Mouse (Mus musculus) left cerebral cortex, postnatal 25 days (tissue): ENCODE results near the gene Ankrd12. TPM values are rescaled to one million over a fixed set of nuclear protein-coding genes. Genes with fewer than 3 reads are reported as not detected.

Experiments used
- DNase-seq, 2 experiments: peaks; one replicate each; pipeline ENCODE4 v3.0.0; 2022; ENCODE audit warnings: low spot score in 2 of 2, mixed read lengths in 1 of 2
- intact Hi-C: fragments of 180-260 bp; cut with DNase I; formaldehyde crosslinking; loops from one replicate; pipeline ENCODE4 v1.15.1; 2025
- total RNA-seq, 2 experiments: library from RNA; stranded (reverse); gene quantifications; 2 replicates each; pipeline ENCODE4 v1.2.3; 2021

The Ankrd12 gene
- 100 to 1,000 TPM; 168 to 176 TPM for total RNA-seq

- DNase-seq, result peak; percentile 97 to 98
- intact Hi-C loops, result loop anchor here (1.0 kb wide), 1 partner anchor 24 kb away; the partner anchor contains the start of gene Ndufv2
These were observed at the start of gene Ankrd12 for GRCm38 (mm10) chr17:66076934-66077333. TSS of gene Ankrd12 (minus strand) at chr17:66077089.

DNA sequence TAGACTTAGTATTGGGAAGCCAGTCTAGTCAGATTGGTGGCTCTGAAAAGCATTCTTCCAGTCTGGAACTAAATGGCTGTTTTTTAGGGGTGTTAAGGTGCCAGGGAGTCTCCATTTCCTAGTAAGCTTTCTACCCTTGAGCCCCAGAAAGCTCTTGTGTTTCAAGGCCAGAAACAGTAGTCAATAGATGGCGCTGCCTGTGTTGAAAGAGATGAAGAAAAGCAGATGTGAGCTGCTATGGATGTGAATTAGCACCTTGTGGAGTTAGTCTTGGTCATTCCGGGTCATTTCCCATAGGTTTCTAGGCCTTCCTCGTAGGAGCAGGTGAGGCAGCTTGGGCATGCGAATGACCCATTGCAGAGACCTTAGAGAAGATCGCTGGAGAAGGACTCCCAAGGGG is 48.3 kb upstream of the Ankrd12 start:
- DNase-seq, result no peak
- intact Hi-C loops, result loop anchor here (10.0 kb wide), 1 partner anchor 370 kb away; no protein-coding TSS in a partner anchor

DNA sequence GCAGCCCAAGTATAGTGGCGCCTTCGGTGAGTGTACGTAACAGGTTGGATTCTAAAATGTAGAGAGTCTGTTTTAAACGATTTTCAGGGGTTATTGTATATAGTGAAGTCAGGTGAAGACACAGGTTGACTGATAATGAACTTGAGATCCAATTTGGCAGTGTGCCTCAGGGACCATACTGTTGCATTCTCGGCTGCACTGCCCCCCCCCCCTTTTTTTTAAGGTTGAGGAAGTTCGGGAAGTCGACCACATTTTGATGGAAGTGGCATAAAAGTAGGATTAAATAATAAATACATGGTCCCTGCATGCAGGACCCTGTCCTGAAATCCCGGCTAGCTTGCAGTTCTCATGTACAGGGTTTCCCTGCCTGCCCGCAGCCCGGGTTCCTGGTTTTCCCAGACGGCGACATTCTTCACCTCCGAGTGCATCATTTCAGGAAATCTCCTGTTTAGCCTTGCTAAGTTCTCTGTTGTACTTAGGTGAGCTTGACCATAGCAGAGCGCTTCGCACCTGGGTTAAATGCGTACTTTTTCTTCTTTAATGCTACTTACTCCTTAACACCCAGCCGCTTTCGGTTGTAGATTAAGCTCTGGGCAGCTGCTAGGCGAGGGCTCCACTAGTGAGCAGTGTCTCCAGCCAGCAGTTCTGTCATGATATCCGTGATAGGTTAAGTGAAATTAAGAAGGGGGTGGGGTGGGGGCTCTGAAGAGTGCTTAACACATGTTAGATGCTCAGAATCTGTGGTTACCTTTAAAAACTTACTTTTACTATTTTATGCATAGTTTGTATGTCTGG is 47.1 kb upstream of the Ankrd12 start:
- no peak for DNase-seq
- intact Hi-C loops, result loop anchor here (10.0 kb wide), 1 partner anchor 371 kb away; no protein-coding TSS in a partner anchor

GRCm38 (mm10) chr17:66123066-66123815 is 46.4 kb upstream of the Ankrd12 start, which contains the start of gene Ddx11:
TSS of gene Ddx11 (plus strand) at chr17:66123520.
- DNase-seq, result peak; percentile 91

GRCm38 (mm10) chr17:66120701-66121100 is 43.8 kb upstream of the Ankrd12 start:
- no peak for DNase-seq
- intact Hi-C loops, result loop anchor here (10.0 kb wide), 1 partner anchor 374 kb away; no protein-coding TSS in a partner anchor

More at GRCm38 (mm10) chr17:66123066-66123815, 46.4 kb upstream of the Ankrd12 start, which contains the start of gene Ddx11:
- intact Hi-C loops, result loop anchor here (10.0 kb wide), 1 partner anchor 372 kb away; no protein-coding TSS in a partner anchor

GRCm38 (mm10) chr17:66118991-66119390 is 42.1 kb upstream of the Ankrd12 start:
- intact Hi-C loops, result no loop called here
- DNase-seq, result no peak

DNA sequence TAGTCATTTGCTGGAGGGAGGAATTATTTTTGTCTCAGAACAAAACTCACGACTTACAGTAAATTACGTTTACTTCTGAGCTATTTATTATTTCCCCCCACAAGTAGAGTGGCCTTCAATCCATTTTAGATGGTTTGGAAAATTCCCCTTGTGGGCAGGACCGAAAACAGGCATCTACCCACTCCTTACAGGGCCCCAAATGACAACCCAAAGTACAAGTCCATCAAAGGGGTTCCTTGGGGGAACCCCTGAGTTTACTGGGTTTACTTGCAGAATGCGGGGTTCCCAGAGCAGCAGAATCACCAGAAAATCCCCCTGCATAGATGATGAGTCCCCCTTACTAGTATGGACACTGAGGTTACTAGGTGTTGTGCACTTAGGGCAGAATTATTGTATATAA is 35.3 kb upstream of the Ankrd12 start:
- no peak for DNase-seq
- intact Hi-C loops, result no loop called here

- intact Hi-C loops, result no loop called here
- DNase-seq, result peak; percentile 88 to 93
These were observed 34.6 kb upstream of the Ankrd12 start, which contains the start of gene Washc1 for GRCm38 (mm10) chr17:66111402-66111959. TSS of gene Washc1 (plus strand) at chr17:66111545.

GRCm38 (mm10) chr17:66110746-66111145 is 33.9 kb upstream of the Ankrd12 start:
- intact Hi-C loops, result no loop called here
- peak; percentile 17 to 34 for DNase-seq

DNA sequence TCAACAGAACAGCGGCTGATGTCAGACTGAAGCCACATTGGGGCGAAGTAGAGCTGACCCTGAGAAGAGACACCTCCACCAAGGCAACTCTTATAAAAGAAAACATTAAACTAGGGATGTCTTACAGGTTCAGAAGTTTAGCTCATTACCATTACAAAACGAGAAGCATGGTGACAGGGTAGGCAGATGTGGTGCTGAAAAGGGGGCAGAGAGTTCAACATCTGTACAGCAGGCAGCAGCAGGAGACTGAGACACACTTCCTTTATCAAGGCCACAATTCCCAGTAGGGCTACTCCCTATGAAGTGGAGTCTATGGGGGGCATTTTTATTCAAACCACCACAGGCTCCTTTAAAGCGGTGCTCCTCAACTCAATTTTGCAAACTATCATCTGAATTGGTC is 31.3 kb upstream of the Ankrd12 start:
- no peak for DNase-seq
- intact Hi-C loops, result no loop called here

GRCm38 (mm10) chr17:66107466-66107865 is 30.6 kb upstream of the Ankrd12 start:
- no peak for DNase-seq
- intact Hi-C loops, result no loop called here

- DNase-seq, result peak; percentile 34 to 37
- intact Hi-C loops, result no loop called here
These were observed 29.8 kb upstream of the Ankrd12 start for GRCm38 (mm10) chr17:66106601-66107267.

DNA sequence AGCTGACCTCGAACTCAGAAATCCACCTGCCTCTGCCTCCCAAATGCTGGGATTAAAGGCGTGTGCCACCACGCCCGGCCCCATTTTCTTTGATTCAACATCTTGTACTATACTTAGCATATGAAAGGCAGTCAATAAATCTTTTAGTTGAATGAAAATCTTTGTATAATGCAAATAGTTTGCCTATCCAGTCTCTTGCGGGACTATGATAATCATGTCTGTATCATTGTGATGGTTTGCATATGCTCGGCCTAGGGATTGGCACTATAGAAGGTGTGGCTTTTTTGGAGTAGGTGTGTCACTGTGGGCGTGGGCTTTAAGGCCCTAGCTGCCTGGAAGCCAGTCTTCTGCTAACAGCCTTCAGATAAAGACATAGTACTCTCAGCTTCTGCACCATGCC is 27.2 kb upstream of the Ankrd12 start:
- DNase-seq, result no peak

GRCm38 (mm10) chr17:66101380-66102330 is 24.8 kb upstream of the Ankrd12 start, which contains the start of gene Ndufv2:
TSS of gene Ndufv2 (minus strand) at chr17:66101559.
- intact Hi-C loops, result loop anchor here (1.0 to 5.0 kb wide), 3 partner anchors 24 to 239 kb away; partner anchors contain the start of genes Ankrd12 and Twsg1
- peak; percentile 92 to 95 for DNase-seq

More for the DNA sequence above, 27.2 kb upstream of the Ankrd12 start:
- intact Hi-C loops, result loop anchor here (5.0 kb wide), 2 partner anchors 152 to 242 kb away; partner anchors contain the start of gene Twsg1

DNA sequence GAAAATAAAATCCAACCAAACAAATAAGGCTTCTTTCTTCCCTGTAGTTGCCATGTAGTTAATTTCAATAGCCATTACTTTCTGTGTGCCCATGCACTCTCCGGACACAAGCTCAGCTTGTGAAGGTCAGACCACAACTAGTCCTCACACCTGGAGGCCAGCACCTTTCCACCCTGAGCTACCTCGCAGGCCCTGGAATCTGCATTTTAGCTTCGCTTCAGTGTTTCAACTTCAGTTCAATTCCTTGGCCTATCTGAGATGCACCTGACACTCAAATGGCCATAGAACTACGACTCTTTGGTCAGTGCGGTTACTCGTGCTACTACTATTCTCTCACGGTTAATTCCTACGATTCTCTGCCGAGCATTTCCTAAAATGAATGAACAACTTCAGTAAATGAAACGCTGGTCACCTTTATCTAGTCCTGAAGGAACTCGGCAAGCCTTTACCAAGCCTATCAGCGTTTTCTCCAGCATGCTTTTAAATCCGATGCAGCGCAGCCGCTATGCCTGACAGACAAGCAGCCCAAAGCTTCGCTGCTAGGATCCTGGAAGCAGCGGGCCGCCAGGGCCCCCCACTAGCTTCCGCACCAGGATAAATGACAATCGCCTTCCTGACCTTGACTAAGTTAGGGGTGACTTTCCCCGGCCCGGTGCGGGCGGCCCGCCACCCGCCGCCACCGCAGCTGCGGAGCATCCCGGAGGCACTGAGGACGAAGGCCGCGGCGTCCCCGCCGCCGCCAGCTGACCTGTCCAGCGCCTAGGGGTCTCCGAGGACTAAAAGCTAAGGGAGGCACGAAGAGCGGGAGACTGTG is 23.9 kb upstream of the Ankrd12 start:
- intact Hi-C loops, result loop anchor here (1.0 to 5.0 kb wide), 3 partner anchors 23 to 238 kb away; partner anchors contain the start of genes Ankrd12 and Twsg1
- peak in 1 of 2 experiments; percentile 29 for DNase-seq

DNA sequence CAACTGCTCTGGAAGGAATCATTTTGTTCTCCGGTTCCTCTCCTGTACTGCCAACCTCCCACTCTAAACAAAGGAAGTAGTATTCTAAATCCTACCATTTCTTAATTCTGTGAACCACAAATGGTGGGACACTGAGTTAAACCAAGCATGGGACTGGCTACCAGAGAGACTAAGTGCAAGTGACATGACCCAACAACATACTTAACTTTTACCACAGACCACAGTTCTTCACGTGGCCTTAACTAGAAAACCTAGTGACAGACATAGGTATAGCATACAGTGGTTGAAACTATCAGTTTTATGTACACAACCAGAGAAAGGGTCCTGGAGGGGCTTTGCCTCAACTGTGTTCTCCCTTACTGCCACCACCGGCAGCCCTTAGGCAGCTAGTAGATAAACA is 15.8 kb upstream of the Ankrd12 start:
- intact Hi-C loops, result no loop called here

DNA sequence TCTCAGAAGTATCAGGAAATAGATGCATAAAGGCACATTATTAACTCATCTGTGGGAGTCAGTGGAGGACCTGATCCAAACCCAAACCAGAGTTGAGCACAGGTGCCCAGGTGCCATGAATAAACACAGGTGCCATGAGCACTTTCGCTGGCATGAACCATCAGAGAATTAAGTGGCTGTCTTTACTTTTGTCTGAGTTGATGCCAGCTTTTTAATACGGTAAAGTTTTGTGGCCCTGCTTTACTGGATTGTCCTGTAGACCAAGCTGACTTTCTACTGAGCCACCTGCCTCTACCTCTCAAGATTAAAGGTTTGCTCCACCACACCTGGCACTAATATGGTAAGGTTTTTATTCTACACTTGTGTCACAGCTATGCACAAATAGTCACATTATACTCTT is 15.2 kb upstream of the Ankrd12 start:
- intact Hi-C loops, result no loop called here
- DNase-seq, result no peak

More for the DNA sequence above, 15.8 kb upstream of the Ankrd12 start:
- no peak for DNase-seq
